Mouse (Mus musculus) MEL (cell line): ENCODE results near the gene Gm45337. TPM values are rescaled to one million over a fixed set of nuclear protein-coding genes. Genes with fewer than 3 reads are reported as not detected.

Source experiments
- DNase-seq: peaks from one replicate; pipeline ENCODE4 v3.0.0; 2011; ENCODE audit warnings: low read depth, low spot score
- H3K27ac ChIP-seq: 2 replicates; pipeline ENCODE4 v1.5.1; 2012; ENCODE audit warnings: low read depth, mild to moderate bottlenecking, control low read depth, low read length, moderate library complexity; ENCODE audit not compliant: control insufficient read depth
- H3K27me3 ChIP-seq, 2 experiments: fragments of 150-350 bp in 1 of 2; sonication (generic) in 1 of 2; 2 replicates each; pipeline ENCODE4 v1.6.1; 2012; ENCODE audit warnings: low read length in 2 of 2, mild to moderate bottlenecking in 2 of 2, improper control_type of control experiment in 1 of 2, moderate library complexity in 1 of 2; ENCODE audit not compliant: insufficient read depth in 2 of 2, control insufficient read depth in 1 of 2
- H3K36me3 ChIP-seq, 2 experiments: 2 replicates each; pipeline ENCODE4 v1.6.1; 2012 to 2014; ENCODE audit warnings: low read length in 2 of 2, improper control_type of control experiment in 1 of 2, inconsistent platforms in 1 of 2, mild to moderate bottlenecking in 1 of 2; ENCODE audit not compliant: insufficient read depth in 2 of 2, control insufficient read depth in 1 of 2
- H3K4me1 ChIP-seq, 2 experiments: fragments of 150-350 bp in 1 of 2; sonication (generic) in 1 of 2; 2 replicates each; pipeline ENCODE4 v1.6.1; 2012; ENCODE audit warnings: low read length in 2 of 2, improper control_type of control experiment in 1 of 2, mild to moderate bottlenecking in 1 of 2; ENCODE audit not compliant: insufficient read depth in 2 of 2, control insufficient read depth in 1 of 2
- H3K4me3 ChIP-seq, 2 experiments: fragments of 150-350 bp in 1 of 2; sonication (generic) in 1 of 2; 2 replicates each; pipeline ENCODE4 v1.5.1; 2012; ENCODE audit warnings: low read depth in 2 of 2, low read length in 2 of 2, mild to moderate bottlenecking in 2 of 2, moderate library complexity in 2 of 2, control low read depth in 1 of 2, improper control_type of control experiment in 1 of 2; ENCODE audit not compliant: control insufficient read depth in 1 of 2, insufficient read depth in 1 of 2
- H3K79me2 ChIP-seq: 2 replicates; pipeline ENCODE4 v1.6.1; 2012; ENCODE audit warnings: mild to moderate bottlenecking, low read length, moderate library complexity; ENCODE audit not compliant: control insufficient read depth, poor library complexity, insufficient read depth
- H3K9ac ChIP-seq: 2 replicates; pipeline ENCODE4 v1.6.1; 2012; ENCODE audit warnings: low read depth, mild to moderate bottlenecking, control low read depth, low read length, moderate library complexity; ENCODE audit not compliant: control insufficient read depth, poor library complexity, severe bottlenecking
- H3K9me3 ChIP-seq: fragments of 150-350 bp; sonication (generic); replicated peaks from 2 replicates; pipeline ENCODE4 v1.6.1; 2012; ENCODE audit warnings: mild to moderate bottlenecking, low read length, improper control_type of control experiment, moderate library complexity; ENCODE audit not compliant: insufficient read depth
- BHLHE40 ChIP-seq: IDR thresholded peaks from 2 replicates; pipeline ENCODE4 v1.6.1; 2012; ENCODE audit warnings: low read depth, mild to moderate bottlenecking, inconsistent platforms, low read length, improper control_type of control experiment, borderline replicate concordance
- CTCF ChIP-seq, 3 experiments: IDR thresholded peaks in 2 of 3; conservative IDR thresholded peaks in 1 of 3; 2 replicates each; pipeline ENCODE4 v1.5.1; 2011 to 2012; ENCODE audit warnings: low read length in 3 of 3, low read depth in 2 of 3, mild to moderate bottlenecking in 2 of 3, improper control_type of control experiment in 1 of 3, inconsistent platforms in 1 of 3, mixed read lengths in 1 of 3, moderate library complexity in 1 of 3; ENCODE audit not compliant: control insufficient read depth in 1 of 3, insufficient read depth in 1 of 3, poor library complexity in 1 of 3, severe bottlenecking in 1 of 3
- ELF1 ChIP-seq: IDR thresholded peaks from 2 replicates; pipeline ENCODE4 v1.6.1; 2014; ENCODE audit warnings: low read depth, mild to moderate bottlenecking, inconsistent platforms, low read length, improper control_type of control experiment, moderate library complexity
- JUND ChIP-seq: IDR thresholded peaks from 2 replicates; pipeline ENCODE4 v1.6.1; 2011; ENCODE audit warnings: low read depth, mild to moderate bottlenecking, improper control_type of control experiment, low read length
- KAT2A ChIP-seq: conservative IDR thresholded peaks from 2 replicates; pipeline ENCODE4 v1.6.1; 2012; ENCODE audit warnings: low read depth, low read length, improper control_type of control experiment, inconsistent platforms
- MAFK ChIP-seq: IDR thresholded peaks from 2 replicates; pipeline ENCODE4 v1.6.1; 2011; ENCODE audit warnings: low read depth, mild to moderate bottlenecking, low read length, improper control_type of control experiment, borderline replicate concordance
- MAZ ChIP-seq: IDR thresholded peaks from 2 replicates; pipeline ENCODE4 v1.6.1; 2012; ENCODE audit warnings: low read depth, mild to moderate bottlenecking, inconsistent platforms, low read length, improper control_type of control experiment
- MXI1 ChIP-seq: IDR thresholded peaks from 2 replicates; pipeline ENCODE4 v1.6.1; 2011; ENCODE audit warnings: mild to moderate bottlenecking, low read depth, low read length, improper control_type of control experiment
- MYC ChIP-seq: IDR thresholded peaks from 2 replicates; pipeline ENCODE4 v1.6.1; 2011; ENCODE audit warnings: low read depth, mild to moderate bottlenecking, low read length, improper control_type of control experiment, moderate library complexity
- POLR2AphosphoS2 ChIP-seq: IDR thresholded peaks from 2 replicates; pipeline ENCODE4 v1.6.1; 2011; ENCODE audit warnings: low read length, improper control_type of control experiment
- RAD21 ChIP-seq: IDR thresholded peaks from 2 replicates; pipeline ENCODE4 v1.6.1; 2011; ENCODE audit warnings: mild to moderate bottlenecking, low read depth, low read length, improper control_type of control experiment
- SIN3A ChIP-seq: IDR thresholded peaks from 2 replicates; pipeline ENCODE4 v1.6.1; 2012; ENCODE audit warnings: low read length, improper control_type of control experiment, inconsistent platforms
- UBTF ChIP-seq: IDR thresholded peaks from 2 replicates; pipeline ENCODE4 v1.6.1; 2012; ENCODE audit warnings: low read depth, mild to moderate bottlenecking, inconsistent platforms, low read length, improper control_type of control experiment, moderate library complexity, borderline replicate concordance; ENCODE audit not compliant: insufficient read depth
- USF2 ChIP-seq, 2 experiments: IDR thresholded peaks; 2 replicates each; pipeline ENCODE4 v1.6.1; 2011 to 2012; ENCODE audit warnings: improper control_type of control experiment in 2 of 2, low read length in 2 of 2, borderline replicate concordance in 1 of 2, inconsistent platforms in 1 of 2, low read depth in 1 of 2, mild to moderate bottlenecking in 1 of 2; ENCODE audit not compliant: insufficient read depth in 1 of 2
- ZMIZ1 ChIP-seq: IDR thresholded peaks from 2 replicates; pipeline ENCODE4 v1.6.1; 2012; ENCODE audit warnings: low read depth, mild to moderate bottlenecking, inconsistent platforms, low read length, improper control_type of control experiment, moderate library complexity
- ZNF384 ChIP-seq: IDR thresholded peaks from 2 replicates; pipeline ENCODE4 v1.6.1; 2012; ENCODE audit warnings: low read depth, mild to moderate bottlenecking, inconsistent platforms, low read length, improper control_type of control experiment
- polyA plus RNA-seq, 2 experiments: library from polyadenylated mRNA; stranded (reverse) in 1 of 2; unstranded in 1 of 2; fragments of >175 nt in 1 of 2; fragments of >200 nt in 1 of 2; gene quantifications; 2 replicates each; pipeline versions ENCODE4 v1.2.1 to v1.2.4; 2012; ENCODE audit warnings: low replicate concordance in 2 of 2, low read depth in 1 of 2; ENCODE audit not compliant: insufficient read length in 2 of 2, insufficient read depth in 1 of 2, missing spikeins in 1 of 2
- total RNA-seq: library from RNA; depleted of rRNA; stranded (reverse); fragments of 300-350 nt; gene quantifications from 2 replicates; pipeline ENCODE4 v1.2.3, GENCODE M21; 2012; rRNA removed

The Gm45337 gene
- total RNA-seq, result not detected in 2 replicates
- polyA plus RNA-seq, result not detected

DNA sequence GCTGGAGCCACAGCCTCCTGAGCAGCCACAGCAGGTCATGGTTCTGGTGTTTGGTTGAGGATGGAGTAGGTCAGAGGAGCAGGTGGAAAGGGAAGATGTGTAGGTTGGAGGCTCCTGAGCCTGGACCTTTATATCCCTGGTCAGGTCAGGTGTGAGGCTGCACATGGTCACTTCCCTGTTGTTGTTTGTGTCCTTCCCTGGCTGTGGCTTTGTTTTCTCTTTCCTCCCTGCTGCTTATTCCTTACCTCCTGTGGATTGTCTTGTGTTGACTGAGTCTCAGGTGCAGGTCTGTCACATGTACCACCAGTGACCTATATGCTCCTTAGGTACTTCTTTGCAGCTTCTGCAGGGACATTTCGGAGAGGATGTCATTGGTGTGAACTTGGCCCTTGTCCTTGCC, at the start of gene Gm45337:
Gene Gm45337, minus strand, starts transcription at position 101 of the 400 bp plus-strand sequence.
- H3K27me3 ChIP-seq, result no peaks in the 10 kb centered on the region; a peak in 2 of 4 replicates
- no peak for DNase-seq
- no peaks in the 10 kb centered on the region for H3K79me2 ChIP-seq
- H3K4me1 ChIP-seq, result no peaks in the 10 kb centered on the region
- no peak for TF ChIP-seq CTCF (IDR thresholded peaks at IDR 0.05 in 2 of 3, conservative IDR thresholded peaks at IDR 0.05 in 1 of 3; ENCODE audit: control insufficient read depth in 1 of 3, insufficient read depth in 1 of 3, low read depth in 2 of 3, low read length in 3 of 3, poor library complexity in 1 of 3, severe bottlenecking in 1 of 3)
- no peak for TF ChIP-seq SIN3A
- no peak for TF ChIP-seq ZMIZ1
- no peak for TF ChIP-seq ZNF384
- no peak for TF ChIP-seq MYC
- H3K9me3 ChIP-seq, result no peaks in the 10 kb centered on the region
- no peak within 1 kb of the TSS for H3K9ac ChIP-seq
- H3K27ac ChIP-seq, result no peak within 1 kb of the TSS
- no peak within 1 kb of the TSS for H3K4me3 ChIP-seq
- H3K36me3 ChIP-seq, result no peaks in the 10 kb centered on the region

- Histone ChIP-seq H3K9ac (no peak within 1 kb of the TSS), H3K4me3 (no peak within 1 kb of the TSS), H3K4me1 (no peaks in the 10 kb centered on the region), H3K36me3 (no peaks in the 10 kb centered on the region), H3K27me3 (peaks cover 3 to 7% of the 10 kb centered on the region in 2 experiments), H3K27ac (no peak within 1 kb of the TSS), H3K9me3 (no peaks in the 10 kb centered on the region), H3K79me2 (no peaks in the 10 kb centered on the region)
- no peak for DNase-seq
- TF ChIP-seq MAZ (no peak), USF2 (IDR thresholded peaks at IDR 0.05; ENCODE audit: borderline replicate concordance in 1 of 2, insufficient read depth in 1 of 2, low read depth in 1 of 2, low read length in 2 of 2) (no peak), MAFK (no peak), MYC (no peak), UBTF (no peak)
These were observed 45.9 kb upstream of the Gm45337 start, which contains the start of gene Gm10153 for GRCm38 (mm10) chr7:142190289-142190688. TSS of gene Gm10153 (minus strand) at chr7:142190389.

DNA sequence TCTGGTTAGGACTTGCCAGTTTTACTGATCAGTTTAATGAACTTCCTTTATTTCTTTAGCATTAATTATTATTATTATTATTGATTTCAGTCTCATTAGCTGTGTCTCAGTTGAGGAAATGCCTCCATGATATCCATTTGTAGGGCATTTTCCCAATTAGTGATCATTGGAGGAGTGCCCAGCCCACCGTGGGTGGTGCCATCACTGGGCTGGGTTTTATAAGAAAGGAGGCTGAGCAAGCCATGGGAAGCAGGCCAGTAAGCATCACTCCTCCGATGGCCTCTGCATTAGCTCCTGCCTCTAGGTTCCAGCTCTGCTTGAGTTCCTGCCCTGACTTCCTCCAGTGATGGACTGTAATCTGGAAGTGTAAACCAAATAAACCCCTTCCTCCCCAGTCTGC, 43.7 kb upstream of the Gm45337 start:
- Histone ChIP-seq H3K27me3 (peaks cover 0 to 7% of the 10 kb centered on the region in 2 experiments; a peak in 2 of 4 replicates), H3K4me1 (no peaks in the 10 kb centered on the region), H3K79me2 (no peaks in the 10 kb centered on the region), H3K9me3 (no peaks in the 10 kb centered on the region), H3K36me3 (no peaks in the 10 kb centered on the region), H3K4me3 (no peak overlapping the region), H3K27ac (no peak overlapping the region), H3K9ac (no peak overlapping the region)
- TF ChIP-seq RAD21 (no peak), POLR2AphosphoS2 (no peak), BHLHE40 (no peak), ELF1 (no peak), MYC (no peak), MXI1 (no peak), JUND (no peak), KAT2A (no peak)
- no peak for DNase-seq
